Mouse (Mus musculus) hindbrain, embryonic 11.5 days (tissue): ENCODE results near the gene Il3. TPM values are rescaled to one million over a fixed set of nuclear protein-coding genes. Genes with fewer than 3 reads are reported as not detected.

ENCODE experiments used
- ATAC-seq: fragments of 200-750 bp; cut with Nextera tagmentation; 2 replicates; pipeline ENCODE4 v1.8.0; 2017; ENCODE audit warnings: mild to moderate bottlenecking, moderate TSS enrichment, moderate library complexity; ENCODE audit not compliant: low FRiP score
- DNase-seq: peaks from one replicate; pipeline ENCODE4 v3.0.0-alpha.2; 2015; ENCODE audit warnings: low spot score
- H3K27ac ChIP-seq: fragments of 300-500 bp; sonication (generic); 2 replicates; pipeline ENCODE4 v1.5.1; 2014; ENCODE audit warnings: mild to moderate bottlenecking, low read depth, low read length
- H3K27me3 ChIP-seq: fragments of 300-500 bp; sonication (generic); 2 replicates; pipeline ENCODE4 v1.6.1; 2014; ENCODE audit warnings: mild to moderate bottlenecking, low read length, moderate library complexity, mixed read lengths; ENCODE audit not compliant: control insufficient read depth, insufficient read depth
- H3K36me3 ChIP-seq: fragments of 300-500 bp; sonication (generic); 2 replicates; pipeline ENCODE4 v1.6.1; 2014; ENCODE audit warnings: mild to moderate bottlenecking, low read length, moderate library complexity, mixed read lengths; ENCODE audit not compliant: control insufficient read depth, insufficient read depth
- H3K4me1 ChIP-seq: fragments of 300-500 bp; sonication (generic); replicated peaks from 2 replicates; pipeline ENCODE4 v1.6.1; 2014; ENCODE audit warnings: low read length, mixed read lengths; ENCODE audit not compliant: control insufficient read depth, insufficient read depth
- H3K4me2 ChIP-seq: fragments of 300-500 bp; sonication (generic); replicated peaks from 2 replicates; pipeline ENCODE4 v1.6.1; 2014; ENCODE audit warnings: mild to moderate bottlenecking, low read depth, low read length
- H3K4me3 ChIP-seq: fragments of 300-500 bp; sonication (generic); 2 replicates; pipeline ENCODE4 v1.5.1; 2014; ENCODE audit warnings: low read depth, low read length
- H3K9ac ChIP-seq: fragments of 300-500 bp; sonication (generic); 2 replicates; pipeline ENCODE4 v1.6.1; 2014; ENCODE audit warnings: low read depth, low read length
- H3K9me3 ChIP-seq: fragments of 300-500 bp; sonication (generic); 2 replicates; pipeline ENCODE4 v1.6.1; 2016; ENCODE audit warnings: low read length; ENCODE audit not compliant: control insufficient read depth
- WGBS: fragments of 180-500 bp; shearing (Covaris S2); extraction: QIAGEN DNeasy Blood & Tissue Kit; methylation state at CpG from one replicate; pipeline ENCODE4 v1.1.7; 2014; 5-methylcytosine and 5-hydroxymethylcytosine counted together
- polyA plus RNA-seq: library from polyadenylated mRNA; unstranded; fragments of >200 nt; fragmentation: Nextera tagmentation; extraction: Ambion mirVana; gene quantifications from 2 replicates; pipeline ENCODE4 v1.2.1, GENCODE M21; 2014

Il3 gene
- polyA plus RNA-seq, 1 experiment from 2014 or later, result not detected

DNA sequence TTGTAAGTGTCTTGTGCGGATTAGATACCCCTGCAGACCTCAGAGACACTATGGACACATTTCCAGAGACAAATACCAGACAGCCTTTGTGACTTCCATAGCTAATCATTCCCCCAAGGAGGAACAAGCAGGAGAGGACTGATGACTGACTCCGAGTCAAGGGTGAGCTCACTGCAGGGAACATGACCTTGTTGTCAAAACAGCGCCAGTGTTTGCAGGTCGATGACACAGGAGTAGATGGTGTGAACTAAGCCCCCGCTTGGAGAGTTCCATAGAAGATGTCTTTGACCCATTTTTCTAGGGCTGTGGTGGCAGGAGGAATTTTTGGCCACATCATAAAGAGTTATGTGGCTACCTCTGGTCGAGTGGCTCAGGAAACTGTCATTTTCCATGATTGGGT, 51.0 kb downstream of the Il3 start:
- H3K4me3 ChIP-seq, result no peak overlapping the region
- no peak overlapping the region for H3K4me2 ChIP-seq
- no peaks in the 10 kb centered on the region for H3K9me3 ChIP-seq
- no peak overlapping the region for H3K27ac ChIP-seq
- no peaks in the 10 kb centered on the region for H3K4me1 ChIP-seq
- 86% methylated on average over 6 of the region's 6 CpGs for WGBS
- no peak for DNase-seq
- H3K36me3 ChIP-seq, result no peaks in the 10 kb centered on the region
- no peak overlapping the region for H3K9ac ChIP-seq
- H3K27me3 ChIP-seq, result no peaks in the 10 kb centered on the region
- no peak for ATAC-seq

Other genes with a start within 250 kb of the Il3 start
- 1.2 and 1.6 TPM in 2 replicates for gene Slc22a4, start 239.2 kb downstream of the Il3 start, polyA plus RNA-seq
- 46.4 and 49.3 TPM in 2 replicates for gene Pdlim4, start 198.3 kb downstream of the Il3 start, polyA plus RNA-seq
- 18.2 and 20.3 TPM in 2 replicates for gene P4ha2, start 167.2 kb downstream of the Il3 start, polyA plus RNA-seq
- gene Csf2, start 17.6 kb downstream of the Il3 start, polyA plus RNA-seq, result not detected in 2 replicates
- gene Acsl6, start 36.5 kb upstream of the Il3 start, polyA plus RNA-seq, result 15.6 and 16.8 TPM in 2 replicates
- gene Meikin, start 103.4 kb upstream of the Il3 start, polyA plus RNA-seq, result not detected in 2 replicates
- 14.5 TPM in 2 replicates for gene Fnip1, start 170.9 kb upstream of the Il3 start, polyA plus RNA-seq